Comparison of ENCODE assay signal across 10 mouse cellular contexts in genomic region chr4:95462476-95462875, GRCm38 (mm10).
"Had no signal": no experiment of that assay in that cellular context is flagged by ENCODE, and none has a peak within 500 bp of the region (broad histone marks: within the 10 kb centered on the region; RNA-seq: fewer than 3 reads in every experiment).

No protein-coding gene starts in this region.

- DNase-seq: kidney, postnatal 36 days; layer of hippocampus, adult 9-11 months; layer of hippocampus, postnatal 36 days; lung, embryonic 14.5 days; right cerebral cortex, postnatal 14 days; thymus, postnatal 36 days had no signal

- H3K4me1 ChIP-seq: liver, embryonic 15.5 days; midbrain, embryonic 13.5 days had no signal

- H3K4me3 ChIP-seq: limb, embryonic 12.5 days; liver, embryonic 15.5 days; midbrain, embryonic 13.5 days had no signal

- H3K27me3 ChIP-seq: limb, embryonic 12.5 days; liver, embryonic 15.5 days; midbrain, embryonic 13.5 days had no signal

- H3K36me3 ChIP-seq: limb, embryonic 12.5 days; liver, embryonic 15.5 days; midbrain, embryonic 13.5 days had no signal

- H3K27ac ChIP-seq: kidney, postnatal 0 days; liver, embryonic 15.5 days; midbrain, embryonic 13.5 days had no signal

- H3K9ac ChIP-seq: limb, embryonic 12.5 days; liver, embryonic 15.5 days; lung, embryonic 14.5 days; midbrain, embryonic 13.5 days had no signal
